Mouse (Mus musculus) heart, postnatal 25 days (tissue): ENCODE measurements around the gene Tmem259. TPM values are rescaled to one million over a fixed set of nuclear protein-coding genes. Genes with fewer than 3 reads are reported as not detected.
"Not testable (repeated sequence)": the region's sequence is repeated elsewhere in the genome, so short reads cannot be mapped to it uniquely, and the experiment has no call there.

Experiments
- DNase-seq: peaks from one replicate; pipeline ENCODE4 v3.0.0; 2022; ENCODE audit warnings: low spot score
- intact Hi-C: fragments of 180-260 bp; cut with DNase I; formaldehyde crosslinking; loops from one replicate; pipeline ENCODE4 v1.15.1; 2025
- total RNA-seq, 2 experiments: library from RNA; stranded (reverse); gene quantifications; 2 replicates each; pipeline ENCODE4 v1.2.3; 2021

Tmem259 gene
- total RNA-seq, 2 experiments from 2014 or later: 110 to 115 TPM

DNA sequence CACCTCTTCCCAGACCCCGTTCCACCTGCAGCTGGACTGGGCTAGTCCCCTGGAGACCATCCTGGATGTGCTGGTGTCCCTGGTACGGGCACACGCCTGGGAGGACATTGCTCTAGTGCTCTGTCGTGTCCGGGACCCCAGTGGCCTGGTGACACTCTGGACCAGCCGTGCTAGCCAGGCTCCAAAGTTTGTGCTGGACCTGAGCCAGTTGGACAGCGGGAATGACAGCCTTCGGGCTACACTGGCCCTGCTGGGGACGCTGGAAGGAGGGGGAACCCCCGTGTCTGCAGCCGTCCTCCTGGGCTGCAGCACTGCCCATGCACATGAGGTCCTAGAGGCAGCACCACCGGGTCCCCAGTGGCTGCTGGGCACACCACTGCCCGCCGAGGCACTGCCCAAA lies 11.3 kb downstream of the Tmem259 start:
- no peak for DNase-seq
- intact Hi-C loops: no loop called here

DNA sequence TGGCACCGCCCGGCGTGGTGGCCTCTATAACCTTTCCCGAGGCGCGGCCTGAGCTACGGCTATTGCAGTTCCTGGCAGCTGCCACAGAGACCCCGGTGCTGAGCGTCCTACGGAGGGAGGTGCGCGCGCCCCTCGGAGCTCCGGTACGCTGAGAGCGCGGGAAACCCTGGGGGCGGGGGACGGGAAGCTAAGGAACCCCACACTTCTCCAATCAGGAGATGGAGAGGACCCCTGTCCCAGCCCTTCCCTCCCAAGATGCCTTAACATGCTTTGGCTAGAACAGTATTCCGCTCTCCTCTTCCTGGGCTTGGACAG lies 13.0 kb downstream of the Tmem259 start:
- intact Hi-C loops: no loop called here
- no peak for DNase-seq

DNA sequence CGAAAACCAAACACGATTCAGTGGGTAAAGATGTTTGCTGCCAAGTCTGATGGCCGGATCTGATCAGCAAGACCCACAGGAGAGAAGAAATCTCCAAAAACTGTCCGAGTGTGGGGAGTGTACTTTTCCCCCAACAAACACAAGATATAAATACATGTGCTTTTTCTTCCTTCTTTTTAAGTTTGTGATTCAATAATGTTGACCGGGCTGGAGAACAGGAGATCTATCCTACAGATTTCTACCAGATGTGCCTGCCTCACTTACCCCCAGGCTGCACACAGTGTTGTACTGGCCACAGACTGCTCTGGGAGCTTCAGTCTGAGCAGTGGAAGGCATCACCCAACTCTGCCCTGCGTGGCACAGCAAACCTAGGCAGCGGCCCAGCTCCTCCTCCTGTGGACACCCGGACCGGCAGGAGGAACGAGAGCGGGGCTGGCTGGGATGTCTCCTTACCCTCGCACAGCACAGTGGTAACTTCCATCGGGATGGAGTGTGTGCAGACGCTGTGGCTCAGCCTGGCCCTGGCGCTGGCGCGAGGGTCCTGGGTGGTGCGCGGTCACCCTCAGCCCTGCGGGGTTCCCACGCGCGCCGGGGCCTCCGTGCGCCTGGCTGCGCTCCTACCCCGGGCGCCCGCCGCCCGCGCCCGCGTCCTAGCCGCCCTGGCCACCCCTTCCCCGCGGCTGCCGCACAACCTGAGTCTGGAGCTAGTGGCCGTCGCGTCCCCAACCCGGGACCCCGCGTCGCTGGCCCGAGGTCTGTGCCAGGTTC lies 13.5 kb downstream of the Tmem259 start, which contains the start of gene Grin3b:
Grin3b (plus strand) TSS at position 301 of the 768 bp plus-strand sequence.
- intact Hi-C loops: no loop called here
- DNase-seq: no peak

DNA sequence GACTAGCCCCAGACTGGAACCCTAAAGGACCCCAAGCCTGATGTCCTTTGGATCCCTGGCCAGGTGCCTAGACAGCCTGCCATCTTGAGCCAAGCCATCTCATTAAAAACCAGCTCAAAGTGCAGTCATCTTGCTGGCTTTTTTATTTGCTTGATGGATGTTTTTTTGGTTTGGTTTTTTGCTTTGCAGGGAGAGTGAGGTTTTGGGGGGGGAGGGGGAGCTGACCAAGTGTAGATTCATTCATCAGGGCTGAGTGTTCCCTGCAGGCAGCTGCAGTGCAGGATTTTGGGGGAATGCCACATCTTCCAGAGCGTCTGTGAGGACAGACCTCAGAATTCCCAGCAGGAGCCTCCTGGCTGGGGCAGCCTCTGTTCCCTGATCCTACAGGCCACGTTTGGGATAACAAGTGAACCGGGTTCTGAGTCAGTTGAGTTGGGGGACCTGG lies 15.0 kb downstream of the Tmem259 start:
- no peak for DNase-seq
- intact Hi-C loops: no loop called here

DNA sequence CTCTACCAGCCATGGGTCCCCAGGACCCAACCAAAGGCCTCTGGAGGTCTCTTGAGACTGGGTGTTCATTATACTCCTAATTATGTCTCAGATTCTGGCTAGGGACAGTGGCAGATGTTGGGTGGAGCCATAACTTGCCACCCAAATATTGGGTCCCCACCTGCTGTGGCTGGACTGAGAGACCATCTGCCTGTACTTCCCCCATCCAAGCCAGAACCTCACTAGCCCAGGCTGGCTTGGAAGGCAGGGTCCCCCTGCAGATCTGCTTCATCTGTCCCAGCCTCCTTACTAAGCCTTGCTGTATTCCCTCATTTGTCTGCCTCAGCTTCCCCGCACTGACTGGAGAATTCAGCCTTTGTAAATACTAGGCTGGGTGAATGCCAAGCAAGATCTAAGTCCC lies 15.9 kb downstream of the Tmem259 start:
- DNase-seq: no peak
- intact Hi-C loops: no loop called here

DNA sequence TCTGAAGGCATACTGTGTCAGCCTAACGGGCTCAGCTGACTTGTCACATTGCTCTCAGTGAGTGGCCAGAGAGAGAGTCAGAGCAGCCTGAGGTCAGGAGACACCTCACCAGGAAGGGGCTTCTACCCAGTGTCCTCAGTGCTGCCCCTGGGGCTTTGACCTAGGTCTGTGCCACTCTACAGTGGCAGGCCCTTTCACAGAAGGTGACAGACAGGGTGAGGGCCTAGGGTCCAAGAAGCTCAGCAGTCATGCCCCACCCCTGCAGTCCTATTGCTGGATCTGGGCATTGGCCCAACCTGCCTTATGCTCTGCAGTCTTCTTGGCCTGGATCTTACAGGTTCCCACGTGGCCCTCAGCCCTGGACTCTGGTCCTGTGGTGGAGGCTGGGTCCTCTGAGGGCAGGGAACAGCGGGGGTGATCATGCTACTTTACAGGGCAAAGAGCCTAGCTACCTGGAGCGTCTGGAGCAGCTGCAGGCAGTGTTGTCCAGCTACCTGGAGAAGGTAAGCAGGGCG lies 17.2 kb downstream of the Tmem259 start:
- intact Hi-C loops: no loop called here
- DNase-seq: no peak

DNA sequence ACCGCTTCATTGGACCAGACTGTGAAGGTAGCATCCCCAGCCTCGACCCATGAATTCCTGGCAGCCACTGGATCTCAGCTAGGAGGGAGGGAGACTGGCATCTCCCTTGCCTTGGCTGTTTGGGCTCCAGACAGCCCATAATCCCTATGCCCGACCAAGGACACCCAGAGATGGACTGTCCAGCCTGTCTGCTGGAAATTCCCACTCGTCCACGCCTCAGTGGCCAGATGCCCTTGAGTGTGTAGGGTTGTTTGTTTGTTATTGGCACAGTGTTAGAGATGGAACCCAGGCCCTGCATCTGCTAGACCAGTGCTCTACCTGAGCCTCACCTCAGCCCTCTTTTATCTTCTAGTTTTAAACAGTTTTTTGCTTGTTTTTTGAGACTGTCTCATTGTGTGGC lies 18.8 kb downstream of the Tmem259 start:
- DNase-seq: no peak
- intact Hi-C loops: no loop called here

DNA sequence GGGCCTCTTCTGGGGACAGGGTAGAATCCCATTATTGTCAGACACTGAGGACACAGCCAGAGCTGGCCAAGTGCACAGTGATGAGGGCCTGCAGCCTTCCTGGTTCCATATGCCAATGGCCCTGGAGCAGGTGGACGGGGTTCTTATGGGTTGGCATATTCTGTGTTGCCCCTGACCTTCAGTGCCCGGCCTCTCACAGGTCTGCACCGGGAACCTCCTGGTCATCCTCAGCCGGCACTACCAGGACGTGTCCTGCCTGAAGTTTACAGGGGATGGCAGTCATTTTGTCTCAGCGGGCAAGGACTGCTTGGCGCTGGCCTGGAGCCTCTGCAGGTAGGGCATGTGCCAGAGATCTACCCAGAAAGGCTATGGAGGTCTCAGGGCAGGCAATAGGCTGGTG lies 19.4 kb downstream of the Tmem259 start:
- intact Hi-C loops: no loop called here
- DNase-seq: no peak

DNA sequence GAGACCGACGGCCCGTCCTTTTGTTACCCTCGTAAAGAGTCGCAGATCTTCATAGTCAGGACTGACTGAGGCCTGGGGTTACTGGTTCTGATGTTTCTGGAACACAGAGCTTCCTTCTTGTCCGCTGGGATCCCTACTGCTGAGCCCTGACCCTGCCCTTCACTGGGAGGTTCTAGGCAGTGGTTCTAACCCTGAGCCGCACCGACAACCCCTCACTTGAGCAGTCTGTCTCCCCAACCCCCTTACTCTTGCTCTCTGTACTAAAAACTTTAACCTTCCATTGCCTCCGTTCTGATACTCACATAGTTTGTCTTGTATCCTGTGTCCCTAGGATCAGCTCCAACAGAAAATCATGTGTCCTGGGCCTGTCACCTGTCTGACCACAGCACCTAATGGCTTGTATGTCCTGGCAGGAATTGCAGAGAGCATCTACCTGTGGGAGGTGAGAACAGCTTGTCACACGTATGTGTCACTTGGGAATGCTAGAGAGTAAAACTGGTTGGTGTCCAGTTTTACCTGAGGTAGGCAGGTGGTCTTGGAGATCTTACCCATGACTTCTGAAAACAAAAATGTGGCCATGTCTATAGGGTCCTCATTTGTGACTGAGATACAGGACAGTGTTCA lies 23.3 kb downstream of the Tmem259 start:
- intact Hi-C loops: loop anchor here (1.0 kb wide), 1 partner anchor 23 kb away; no protein-coding TSS in a partner anchor
- no peak for DNase-seq

DNA sequence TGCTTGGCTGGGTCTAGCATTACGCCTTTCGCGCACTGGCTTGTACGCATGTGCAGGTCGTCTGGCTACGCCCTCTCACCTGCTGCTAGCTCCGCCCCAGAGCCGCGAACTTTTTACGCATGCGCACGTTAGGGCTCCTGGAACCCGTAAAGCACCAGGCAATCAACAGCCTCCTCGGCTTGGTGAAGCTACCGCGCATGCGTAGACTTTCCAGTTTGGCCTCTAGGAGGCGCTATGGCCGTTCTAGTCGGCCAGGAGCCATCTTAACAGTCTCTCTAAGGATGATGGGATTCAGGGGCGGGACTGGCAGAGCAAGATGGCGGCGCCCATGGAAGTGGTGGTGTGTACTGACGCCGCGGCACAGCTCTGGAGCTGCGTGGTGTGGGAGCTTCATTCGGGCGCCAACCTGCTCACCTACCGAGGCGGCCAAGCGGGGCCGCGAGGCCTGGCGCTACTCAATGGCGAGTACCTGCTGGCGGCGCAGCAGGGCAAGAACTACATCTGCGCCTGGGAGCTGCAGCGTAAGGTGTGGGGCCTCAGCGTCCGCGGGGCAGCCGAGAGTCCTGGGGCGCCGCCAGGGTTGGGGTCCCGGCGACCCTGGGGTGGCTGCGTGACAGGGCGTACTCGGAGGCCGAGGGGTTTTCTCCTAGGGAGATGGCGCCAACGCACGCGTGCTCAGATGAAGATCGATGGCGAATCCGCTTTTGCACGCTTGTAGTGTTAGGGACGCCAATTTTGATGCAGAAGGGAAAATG lies 24.1 kb downstream of the Tmem259 start, which contains the start of gene Wdr18:
Wdr18 (plus strand) TSS at position 306 of the 755 bp plus-strand sequence.
- DNase-seq: peak; percentile 99
- intact Hi-C loops: loop anchor here (1.0 kb wide), 1 partner anchor 23 kb away; no protein-coding TSS in a partner anchor

DNA sequence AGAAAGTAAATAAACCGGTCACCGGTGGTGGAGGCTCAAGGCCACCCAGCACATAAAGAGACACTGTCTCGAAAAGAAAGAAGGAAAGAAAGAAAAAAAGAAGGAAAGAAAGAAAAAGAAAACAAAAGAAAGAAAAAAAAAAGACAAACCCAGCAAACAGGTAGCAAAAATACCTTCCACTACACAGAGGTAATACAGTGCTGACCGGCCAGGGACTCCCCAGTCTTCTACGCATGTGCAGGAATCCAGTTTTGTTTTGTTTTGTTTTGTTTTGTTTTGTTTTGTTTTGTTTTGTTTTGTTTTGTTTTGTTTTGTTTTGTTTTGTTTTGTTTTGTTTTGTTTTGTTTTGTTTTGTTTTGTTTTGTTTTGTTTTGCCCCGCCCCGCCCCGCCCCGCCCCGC lies 24.7 kb downstream of the Tmem259 start:
- intact Hi-C loops, DNase-seq: not testable (repeated sequence)

DNA sequence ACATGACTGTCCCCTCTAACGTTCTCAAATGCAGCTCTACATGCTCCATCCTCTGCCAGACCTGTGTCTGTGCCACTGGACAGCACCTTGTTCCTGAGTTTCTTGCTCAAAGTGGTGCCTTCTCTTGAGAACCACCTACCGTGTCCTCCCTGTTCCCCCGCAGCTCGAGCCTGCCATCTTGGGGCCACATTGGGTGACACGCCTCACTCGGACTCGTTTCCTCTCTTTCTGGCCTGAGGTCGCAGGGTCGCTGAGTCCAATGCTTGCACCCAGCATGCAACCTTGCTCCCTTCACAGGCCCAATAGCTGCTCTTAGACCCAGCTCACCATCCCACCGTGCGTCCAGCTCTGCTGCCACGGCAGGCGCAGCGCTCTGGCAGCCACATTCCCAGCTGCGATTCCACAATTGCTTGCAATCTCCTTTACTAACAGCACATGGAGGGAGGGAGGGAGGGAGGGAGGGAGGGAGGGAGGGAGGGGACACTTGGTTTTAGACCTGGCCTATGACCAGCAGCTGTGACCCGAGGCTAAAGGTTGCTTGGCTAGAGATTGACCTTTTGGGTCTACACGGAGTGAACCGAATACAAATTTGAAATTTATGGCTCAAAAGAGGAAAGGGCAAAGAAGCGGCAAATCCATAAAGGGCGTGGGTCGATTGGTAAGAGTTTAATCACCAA lies 25.9 kb downstream of the Tmem259 start:
- intact Hi-C loops: loop anchor here (1.0 kb wide), 1 partner anchor 33 kb away; no protein-coding TSS in a partner anchor
- peak; percentile 59 for DNase-seq

DNA sequence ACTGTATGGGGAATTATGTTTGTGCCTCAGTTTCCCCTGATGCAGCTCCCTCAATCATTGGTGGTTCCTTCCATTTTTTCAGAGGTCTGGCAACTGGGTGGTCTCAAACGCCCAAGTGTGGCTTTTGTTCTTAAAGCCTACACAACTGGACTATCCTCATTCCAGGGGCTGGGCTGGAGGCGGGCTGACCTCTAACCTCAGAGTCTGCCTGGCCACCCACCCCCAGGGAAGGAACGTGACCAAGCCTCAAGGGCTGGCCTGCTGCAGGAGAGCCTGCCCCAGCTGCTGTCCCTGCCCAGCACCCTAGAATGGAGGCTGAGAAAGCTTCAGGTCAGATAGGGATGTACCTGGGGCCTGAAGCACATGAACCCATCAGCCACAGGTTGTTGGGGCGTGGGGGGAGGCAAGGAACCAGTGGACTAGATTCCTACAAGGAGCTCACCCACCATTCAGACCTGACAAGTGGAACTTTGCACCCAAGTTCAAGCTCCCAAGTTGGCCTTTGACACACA lies 27.4 kb downstream of the Tmem259 start:
- DNase-seq: no peak
- intact Hi-C loops: loop anchor here (2.0 kb wide), 1 partner anchor 122 kb away; no protein-coding TSS in a partner anchor

DNA sequence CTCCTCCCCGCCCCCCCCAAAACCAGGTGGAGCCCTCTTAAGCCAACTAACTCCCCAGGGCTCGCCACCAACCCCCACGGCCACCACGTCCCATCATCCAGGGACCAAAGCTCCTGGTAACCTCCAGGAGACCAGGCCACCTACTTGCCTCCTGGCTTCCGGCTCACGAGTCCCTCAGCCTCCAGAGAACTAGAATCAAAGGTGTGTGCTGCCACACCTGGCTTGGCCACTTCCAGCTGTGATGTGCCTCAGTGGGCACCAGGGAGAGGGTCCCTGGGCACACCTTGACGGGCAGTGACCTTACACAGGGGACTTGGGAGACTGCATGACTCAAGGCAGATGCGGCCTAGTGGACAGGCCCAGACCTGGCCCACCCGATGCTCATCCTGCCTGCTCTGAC lies 28.4 kb downstream of the Tmem259 start:
- DNase-seq: no peak
- intact Hi-C loops: loop anchor here (2.0 kb wide), 2 partner anchors 63 to 121 kb away; no protein-coding TSS in a partner anchor

DNA sequence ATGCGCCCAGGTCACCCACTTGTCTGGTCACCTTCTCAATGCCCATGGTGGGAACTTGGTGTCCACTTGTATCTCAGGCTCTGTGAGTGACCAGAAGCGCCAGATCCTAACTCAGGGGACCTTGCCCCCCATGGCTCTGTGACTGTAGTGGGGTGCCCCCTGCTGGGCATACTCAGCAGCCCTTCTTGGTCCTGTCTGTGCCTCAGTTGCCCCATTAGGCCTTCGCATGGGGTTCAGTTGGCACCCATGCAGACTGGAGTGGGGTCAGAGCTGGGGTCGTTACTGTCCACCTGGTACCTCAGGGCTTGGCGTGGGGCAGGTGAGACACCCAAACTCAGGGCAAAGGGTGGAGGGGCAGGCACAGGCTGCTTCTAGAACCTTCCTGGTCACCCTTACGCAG lies 30.2 kb downstream of the Tmem259 start:
- DNase-seq: no peak
- intact Hi-C loops: loop anchor here (2.0 kb wide), 1 partner anchor 61 kb away; no protein-coding TSS in a partner anchor

DNA sequence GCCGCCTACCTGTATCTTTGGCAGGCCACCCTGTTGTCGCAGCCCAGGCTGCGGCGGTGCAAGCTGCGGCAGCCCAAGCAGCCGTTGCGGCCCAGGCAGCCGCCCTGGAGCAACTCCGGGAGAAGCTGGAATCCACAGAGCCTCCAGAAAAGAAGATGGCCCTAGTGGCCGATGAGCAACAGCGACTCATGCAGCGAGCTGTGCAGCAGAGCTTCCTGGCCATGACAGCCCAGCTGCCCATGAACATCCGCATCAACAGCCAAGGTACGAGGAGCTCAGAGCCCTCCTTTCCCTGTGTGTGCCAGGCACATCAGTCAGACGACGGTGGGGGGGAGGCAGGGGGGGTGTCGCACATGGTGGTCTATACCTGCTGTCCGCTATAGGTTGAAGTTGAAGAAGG lies 33.5 kb downstream of the Tmem259 start:
- intact Hi-C loops: no loop called here
- no peak for DNase-seq

DNA sequence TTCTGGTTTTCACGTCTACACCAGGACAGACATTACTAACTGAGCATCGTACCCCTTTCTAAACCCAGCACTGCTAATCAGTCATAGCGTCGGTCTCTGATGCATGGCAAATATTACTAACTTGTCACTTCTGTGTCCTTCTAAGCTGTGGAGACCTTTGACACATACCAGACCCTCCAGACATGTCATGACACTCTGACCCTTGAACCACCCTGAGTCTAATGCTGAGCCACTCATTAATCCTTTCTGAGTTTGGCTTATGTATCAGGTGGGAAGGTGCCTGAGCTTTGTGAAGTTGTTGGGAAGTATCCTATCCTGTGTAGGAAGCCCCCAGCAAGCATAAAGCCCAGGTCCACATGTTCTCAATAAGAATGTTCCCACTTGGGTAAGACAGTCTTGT lies 34.3 kb downstream of the Tmem259 start:
- intact Hi-C loops: no loop called here

DNA sequence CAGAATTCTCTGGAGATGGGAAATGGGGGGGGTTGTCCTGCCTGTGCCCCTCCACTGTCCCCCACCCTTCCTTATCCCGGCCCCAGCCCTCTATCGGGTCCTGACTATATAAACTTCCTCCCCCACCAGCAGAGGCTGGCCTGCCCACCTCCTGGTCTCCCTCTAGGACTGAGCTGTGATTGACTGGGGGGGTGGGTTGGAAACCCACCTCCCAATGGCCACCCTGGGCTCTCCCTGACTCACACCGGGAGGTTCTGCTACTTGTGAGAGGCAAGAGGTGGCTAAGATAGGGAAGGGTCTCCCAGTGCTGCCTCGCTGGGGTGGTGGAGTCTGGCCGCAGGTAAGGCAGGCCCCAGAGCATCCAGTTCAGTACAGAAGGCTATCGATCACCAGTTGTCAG lies 36.6 kb downstream of the Tmem259 start:
- DNase-seq: no peak
- intact Hi-C loops: no loop called here

More for the DNA sequence above, 34.3 kb downstream of the Tmem259 start:
- no peak for DNase-seq

DNA sequence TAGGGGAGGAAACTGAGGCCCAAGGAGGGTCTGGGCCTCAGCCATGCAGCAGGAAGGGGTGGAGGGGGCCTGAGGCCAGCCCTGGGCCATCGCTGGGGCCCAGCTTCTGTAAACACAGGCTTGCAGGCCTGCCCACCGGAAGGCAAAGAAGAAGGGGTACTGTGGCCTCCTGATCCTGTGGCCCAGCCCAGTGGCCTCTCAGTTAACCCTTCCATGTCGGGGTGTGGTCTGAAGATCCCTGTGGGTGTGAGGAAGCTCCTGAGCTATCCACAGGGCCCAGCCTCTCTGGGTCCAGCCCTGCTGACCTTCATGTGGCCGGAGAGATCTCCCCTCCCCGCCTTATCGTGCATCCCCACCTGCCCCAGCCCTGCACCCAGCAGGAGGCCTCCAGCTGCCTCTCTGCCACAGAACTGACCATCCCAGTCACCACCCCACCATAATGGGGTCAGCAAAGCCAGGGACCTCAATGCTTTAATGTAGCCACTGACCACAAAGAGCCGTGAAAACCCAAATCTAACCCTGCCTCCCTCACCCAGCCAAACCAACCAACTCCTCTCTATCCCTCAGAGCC lies 37.3 kb downstream of the Tmem259 start:
- no peak for DNase-seq
- intact Hi-C loops: no loop called here
